Comparison of ENCODE assay signal across 8 mouse cellular contexts in genomic region chr4:145050518-145051208, GRCm38 (mm10).
DNase-seq lines count a peak whose midpoint lies in the region; ATAC-seq and TF ChIP-seq lines count a peak whose summit lies in the region.

No protein-coding gene starts in this region.

- peak; percentile 67 for TF ChIP-seq CTCF in layer of hippocampus, adult 2 months (conservative IDR thresholded peaks at IDR 0.05)

- no peaks in the 10 kb centered on the region for H3K9me3 ChIP-seq in intestine, embryonic 14.5 days (ENCODE audit: control insufficient read depth, low read length)

- peak overlapping the region; percentile 63 for H3K27ac ChIP-seq in layer of hippocampus, adult 2 months
- H3K27ac ChIP-seq in intestine, embryonic 14.5 days (ENCODE audit: low read depth) = no peak overlapping the region; the same call in 1 of the 2 replicates

- no peak overlapping the region for H3K4me2 ChIP-seq in intestine, embryonic 14.5 days (ENCODE audit: low read length)

- peaks cover 6% of the 10 kb centered on the region; the same call in 1 of the 2 replicates for H3K27me3 ChIP-seq in intestine, embryonic 14.5 days (replicated peaks; ENCODE audit: control insufficient read depth, insufficient read depth, low read length)

- no peak overlapping the region for H3K9ac ChIP-seq in intestine, embryonic 14.5 days (ENCODE audit: low read length)

- H3K4me3 ChIP-seq in layer of hippocampus, adult 2 months = no peak overlapping the region
- H3K4me3 ChIP-seq in intestine, embryonic 14.5 days (ENCODE audit: low read depth, low read length) = no peak overlapping the region

- H3K36me3 ChIP-seq in intestine, embryonic 14.5 days (ENCODE audit: control insufficient read depth, insufficient read depth, low read length) = peaks cover 29% of the 10 kb centered on the region

- DNase-seq in layer of hippocampus, adult 2 months (ENCODE audit: low spot score in 2 of 2) = no peak
- DNase-seq in layer of hippocampus, postnatal 36 days = no peak
- peak; percentile 29 for DNase-seq in embryo, embryonic 9.5 days (ENCODE audit: extremely low spot score)
- no peak for DNase-seq in intestine, embryonic 14.5 days (ENCODE audit: low spot score)
- no peak for DNase-seq in spleen, adult 18-20 months
- no peak for DNase-seq in gastrocnemius, postnatal 25 days
- no peak for DNase-seq in adrenal gland, postnatal 4 days (ENCODE audit: low spot score in 2 of 2)

- peak; percentile 81 for ATAC-seq in intestine, embryonic 14.5 days (replicated peaks; ENCODE audit: low FRiP score, low TSS enrichment, low read depth)
- peak; percentile 93 for ATAC-seq in megakaryocyte-erythroid progenitor cell, adult 5-6 weeks (replicated peaks; ENCODE audit: low FRiP score, low TSS enrichment, poor library complexity, severe bottlenecking)

- peaks cover 31% of the 10 kb centered on the region for H3K4me1 ChIP-seq in intestine, embryonic 14.5 days (replicated peaks; ENCODE audit: control insufficient read depth, insufficient read depth, low read length)

- 37% methylated on average over 8 of the region's 8 CpGs for WGBS in intestine, embryonic 14.5 days
